Mouse (Mus musculus): ENCODE measurements around the gene Alk. TPM values are rescaled to one million over a fixed set of nuclear protein-coding genes. Genes with fewer than 3 reads are reported as not detected.

Gene Alk
- polyA plus RNA-seq, 1 experiment from 2014 or later = 0.44 TPM

DNA sequence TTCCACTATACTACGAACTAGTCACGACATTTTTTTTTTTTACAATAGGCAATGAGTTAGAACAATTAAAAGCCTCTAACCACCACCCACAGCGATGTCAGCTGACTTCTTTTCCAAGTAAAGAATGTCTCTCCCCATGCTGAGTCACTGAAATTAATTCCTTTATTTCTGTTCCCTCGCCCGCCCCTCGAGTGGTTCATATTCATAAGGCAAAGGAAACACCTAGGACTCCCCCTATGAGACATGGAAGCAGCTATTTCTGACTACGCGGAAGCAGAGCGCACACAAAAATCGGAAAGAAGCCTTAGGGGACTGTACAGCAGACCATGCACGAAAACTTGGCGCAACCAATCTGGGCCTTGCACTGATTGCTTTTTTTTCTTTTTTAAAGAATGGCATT is 735.6 kb downstream of the Alk start:
- no peak for ATAC-seq (ENCODE audit: extremely low read depth, insufficient number of reproducible peaks, low FRiP score, low TSS enrichment)
- Histone ChIP-seq H3K36me3 (no peaks in the 10 kb centered on the region), H3K9ac (no peak overlapping the region; the same call in 1 of the 2 replicates), H3K4me2 (peak overlapping the region; percentile 95), H3K4me1 (peaks cover 18% of the 10 kb centered on the region), H3K9me3 (peaks cover 4% of the 10 kb centered on the region), H3K4me3 (peak overlapping the region; percentile 65), H3K27me3 (replicated peaks) (no peaks in the 10 kb centered on the region), H3K27ac (replicated peaks) (no peak overlapping the region)
- WGBS = 84% methylated on average over 12 of the region's 12 CpGs

GRCm38 (mm10) chr17:71867892-71868291 is 736.5 kb downstream of the Alk start:
- ATAC-seq (ENCODE audit: extremely low read depth, insufficient number of reproducible peaks, low FRiP score, low TSS enrichment) = no peak
- Histone ChIP-seq H3K4me2 (no peak overlapping the region), H3K9ac (no peak overlapping the region), H3K9me3 (peaks cover 3% of the 10 kb centered on the region), H3K36me3 (no peaks in the 10 kb centered on the region), H3K4me3 (no peak overlapping the region), H3K4me1 (peaks cover 20% of the 10 kb centered on the region), H3K27me3 (replicated peaks) (no peaks in the 10 kb centered on the region), H3K27ac (replicated peaks) (no peak overlapping the region)
- WGBS = 80% methylated on average over 2 of the region's 2 CpGs

DNA sequence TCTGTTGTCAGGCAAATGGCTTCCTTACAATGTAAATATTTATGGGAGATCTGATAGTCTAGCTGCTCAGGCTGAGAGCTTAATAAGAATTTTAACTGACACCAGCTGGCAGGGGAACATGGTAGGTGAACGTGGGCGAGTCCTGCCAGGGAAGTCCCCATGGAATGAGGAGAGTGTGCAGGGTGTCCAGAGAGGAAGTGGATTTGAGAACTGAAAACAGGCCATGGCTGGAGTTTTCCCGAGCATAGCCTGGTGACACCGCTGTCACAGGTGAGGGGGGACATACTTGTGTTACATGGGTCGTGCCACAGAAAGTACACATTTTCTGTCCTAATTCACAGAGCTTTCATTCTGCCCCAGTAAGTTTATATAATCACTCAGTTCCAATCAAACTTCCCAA is 739.0 kb downstream of the Alk start:
- Histone ChIP-seq H3K36me3 (no peaks in the 10 kb centered on the region), H3K27me3 (replicated peaks) (no peaks in the 10 kb centered on the region), H3K9ac (no peak overlapping the region), H3K4me1 (peaks cover 20% of the 10 kb centered on the region), H3K4me3 (no peak overlapping the region), H3K4me2 (no peak overlapping the region), H3K27ac (replicated peaks) (no peak overlapping the region), H3K9me3 (no peaks in the 10 kb centered on the region)
- WGBS = 75% methylated on average over 5 of the region's 5 CpGs
- no peak for ATAC-seq (ENCODE audit: extremely low read depth, insufficient number of reproducible peaks, low FRiP score, low TSS enrichment)

DNA sequence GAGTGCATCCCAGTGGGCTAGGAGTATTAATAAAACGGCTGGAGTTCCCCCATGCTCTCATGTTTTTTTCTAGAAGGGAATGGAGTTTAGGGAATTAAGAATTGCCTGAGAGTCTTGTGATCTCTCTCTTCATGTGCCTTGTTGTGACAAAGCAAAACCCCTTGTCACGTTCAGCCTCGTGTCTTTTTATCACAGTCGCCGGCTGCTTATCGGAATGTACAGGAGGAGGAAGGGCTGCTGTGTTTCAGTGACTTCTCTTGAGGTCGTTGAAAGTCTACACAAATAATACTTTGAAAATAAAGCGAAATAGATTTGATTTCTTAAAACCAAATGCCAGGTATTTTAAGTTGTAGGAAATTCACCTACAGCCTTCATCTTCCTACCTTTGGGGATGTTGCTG is 740.4 kb downstream of the Alk start:
- Histone ChIP-seq H3K9ac (no peak overlapping the region), H3K9me3 (no peaks in the 10 kb centered on the region), H3K27ac (replicated peaks) (no peak overlapping the region), H3K4me3 (no peak overlapping the region), H3K4me1 (peaks cover 13% of the 10 kb centered on the region), H3K27me3 (replicated peaks) (no peaks in the 10 kb centered on the region), H3K36me3 (peaks cover 8% of the 10 kb centered on the region), H3K4me2 (no peak overlapping the region)
- ATAC-seq (ENCODE audit: extremely low read depth, insufficient number of reproducible peaks, low FRiP score, low TSS enrichment) = no peak
- 36% methylated on average over 8 of the region's 8 CpGs for WGBS

GRCm38 (mm10) chr17:71862895-71863294 is 741.5 kb downstream of the Alk start:
- no peaks in the 10 kb centered on the region for H3K27me3 ChIP-seq (replicated peaks)
- no peak overlapping the region for H3K9ac ChIP-seq
- 82% methylated on average over 4 of the region's 4 CpGs for WGBS
- peaks cover 10% of the 10 kb centered on the region for H3K4me1 ChIP-seq
- H3K36me3 ChIP-seq = peaks cover 16% of the 10 kb centered on the region
- H3K4me3 ChIP-seq = no peak overlapping the region
- H3K9me3 ChIP-seq = no peaks in the 10 kb centered on the region
- H3K27ac ChIP-seq (replicated peaks) = no peak overlapping the region
- no peak overlapping the region for H3K4me2 ChIP-seq
- no peak for ATAC-seq (ENCODE audit: extremely low read depth, insufficient number of reproducible peaks, low FRiP score, low TSS enrichment)

- WGBS = 82% methylated on average over 3 of the region's 3 CpGs
- no peaks in the 10 kb centered on the region for H3K27me3 ChIP-seq (replicated peaks)
- no peak overlapping the region for H3K4me3 ChIP-seq
- H3K4me1 ChIP-seq = peaks cover 10% of the 10 kb centered on the region
- peaks cover 17% of the 10 kb centered on the region for H3K36me3 ChIP-seq
- ATAC-seq (ENCODE audit: extremely low read depth, insufficient number of reproducible peaks, low FRiP score, low TSS enrichment) = no peak
- no peak overlapping the region for H3K9ac ChIP-seq
- no peak overlapping the region for H3K27ac ChIP-seq (replicated peaks)
- H3K4me2 ChIP-seq = no peak overlapping the region
- H3K9me3 ChIP-seq = no peaks in the 10 kb centered on the region
Observed at GRCm38 (mm10) chr17:71862184-71862583, 742.2 kb downstream of the Alk start.

- peaks cover 73% of the 10 kb centered on the region for H3K36me3 ChIP-seq
Observed at GRCm38 (mm10) chr17:71831960-71832359, 772.5 kb downstream of the Alk start.

GRCm38 (mm10) chr17:71828647-71829414 is 775.6 kb downstream of the Alk start:
- H3K4me1 ChIP-seq = peaks cover 26% of the 10 kb centered on the region
- peaks cover 69% of the 10 kb centered on the region for H3K36me3 ChIP-seq
- no peak overlapping the region for H3K27ac ChIP-seq (replicated peaks)
- H3K4me2 ChIP-seq = no peak overlapping the region
- H3K27me3 ChIP-seq (replicated peaks) = no peaks in the 10 kb centered on the region
- H3K9me3 ChIP-seq = no peaks in the 10 kb centered on the region
- WGBS = 47% methylated on average over 12 of the region's 12 CpGs
- no peak overlapping the region for H3K9ac ChIP-seq
- no peak overlapping the region for H3K4me3 ChIP-seq
- no peak for ATAC-seq (ENCODE audit: extremely low read depth, insufficient number of reproducible peaks, low FRiP score, low TSS enrichment)

More at GRCm38 (mm10) chr17:71831960-71832359, 772.5 kb downstream of the Alk start:
- Histone ChIP-seq H3K4me3 (no peak overlapping the region), H3K27ac (replicated peaks) (no peak overlapping the region), H3K9ac (no peak overlapping the region), H3K9me3 (no peaks in the 10 kb centered on the region), H3K4me1 (peaks cover 14% of the 10 kb centered on the region), H3K27me3 (replicated peaks) (no peaks in the 10 kb centered on the region), H3K4me2 (no peak overlapping the region)
- WGBS = 75% methylated on average over 3 of the region's 3 CpGs
- no peak for ATAC-seq (ENCODE audit: extremely low read depth, insufficient number of reproducible peaks, low FRiP score, low TSS enrichment)

GRCm38 (mm10) chr17:71827627-71828026 is 776.8 kb downstream of the Alk start:
- H3K4me2 ChIP-seq = no peak overlapping the region
- H3K27me3 ChIP-seq (replicated peaks) = no peaks in the 10 kb centered on the region
- ATAC-seq (ENCODE audit: extremely low read depth, insufficient number of reproducible peaks, low FRiP score, low TSS enrichment) = no peak
- H3K27ac ChIP-seq (replicated peaks) = peak overlapping the region; percentile 34; the same call in 1 of the 2 replicates
- H3K9ac ChIP-seq = no peak overlapping the region
- H3K36me3 ChIP-seq = peaks cover 68% of the 10 kb centered on the region
- H3K9me3 ChIP-seq = no peaks in the 10 kb centered on the region
- H3K4me3 ChIP-seq = no peak overlapping the region
- H3K4me1 ChIP-seq = peaks cover 26% of the 10 kb centered on the region
- 48% methylated on average over 8 of the region's 8 CpGs for WGBS

DNA sequence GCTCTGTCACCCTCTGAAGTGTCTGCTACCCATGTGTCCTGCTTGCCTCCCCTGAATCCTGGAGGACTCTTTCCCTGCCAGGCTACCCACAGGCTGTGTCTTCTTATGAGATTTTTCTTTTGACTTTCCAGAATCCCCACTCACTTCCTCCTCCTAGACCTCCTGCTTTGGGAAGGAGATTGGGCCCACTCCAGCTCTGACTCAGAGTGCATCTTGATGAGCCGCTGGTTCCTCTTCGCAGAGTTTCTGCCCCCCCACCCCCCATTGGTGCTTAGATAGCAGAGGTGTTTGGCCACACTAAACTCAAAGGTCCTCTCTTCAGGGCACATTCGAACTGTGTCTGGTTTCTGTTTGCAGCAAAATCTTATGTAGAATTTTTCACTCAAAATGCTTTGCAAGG is 777.8 kb downstream of the Alk start:
- no peak for ATAC-seq (ENCODE audit: extremely low read depth, insufficient number of reproducible peaks, low FRiP score, low TSS enrichment)
- no peaks in the 10 kb centered on the region for H3K9me3 ChIP-seq
- H3K36me3 ChIP-seq = peaks cover 60% of the 10 kb centered on the region
- H3K9ac ChIP-seq = no peak overlapping the region
- 20% methylated on average over 3 of the region's 3 CpGs for WGBS
- peak overlapping the region; percentile 63 for H3K27ac ChIP-seq (replicated peaks)
- H3K4me2 ChIP-seq = no peak overlapping the region
- peaks cover 26% of the 10 kb centered on the region for H3K4me1 ChIP-seq
- no peak overlapping the region for H3K4me3 ChIP-seq
- no peaks in the 10 kb centered on the region for H3K27me3 ChIP-seq (replicated peaks)

DNA sequence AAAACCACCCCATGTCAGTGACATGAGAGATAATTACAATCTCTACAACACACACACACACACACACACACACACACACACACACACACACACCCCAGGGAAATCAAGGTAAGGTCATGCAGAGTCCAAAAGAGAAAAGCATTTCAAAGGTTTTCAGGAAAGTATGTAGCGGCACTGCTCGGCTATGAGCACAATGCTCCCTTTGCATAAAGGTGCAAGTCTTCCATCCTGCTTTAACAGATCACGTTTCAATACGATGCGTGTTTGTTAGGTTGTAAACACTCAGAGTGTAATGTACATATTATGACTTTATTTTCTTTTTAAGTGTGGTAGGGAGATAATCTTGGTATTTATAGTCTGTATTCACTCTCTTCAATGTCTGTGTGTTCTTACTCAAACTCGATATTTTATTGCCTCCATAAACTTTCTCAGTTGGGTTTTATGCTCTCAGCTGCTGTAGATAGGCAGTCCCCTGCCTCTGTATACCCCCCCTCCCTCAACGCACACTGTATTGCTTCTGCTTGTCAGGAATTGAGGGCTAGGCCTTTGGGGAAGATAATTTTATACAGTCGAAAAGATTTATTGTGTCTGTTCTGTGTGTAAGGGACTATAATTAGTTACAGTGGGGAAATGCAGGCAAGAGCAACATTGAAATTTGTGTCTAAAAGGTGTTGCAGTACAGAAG is 780.7 kb downstream of the Alk start:
- Histone ChIP-seq H3K36me3 (peaks cover 56% of the 10 kb centered on the region), H3K9ac (no peak overlapping the region), H3K4me2 (no peak overlapping the region), H3K4me3 (no peak overlapping the region), H3K27ac (replicated peaks) (no peak overlapping the region), H3K4me1 (peaks cover 25% of the 10 kb centered on the region), H3K9me3 (no peaks in the 10 kb centered on the region), H3K27me3 (replicated peaks) (no peaks in the 10 kb centered on the region)
- WGBS = 83% methylated on average over 8 of the region's 8 CpGs
- ATAC-seq (ENCODE audit: extremely low read depth, insufficient number of reproducible peaks, low FRiP score, low TSS enrichment) = no peak
